Mouse (Mus musculus) layer of hippocampus, postnatal 25 days (tissue): ENCODE results near the gene Foxp2. TPM values are rescaled to one million over a fixed set of nuclear protein-coding genes. Genes with fewer than 3 reads are reported as not detected.

Experiments
- DNase-seq, 2 experiments: peaks; one replicate each; pipeline ENCODE4 v3.0.0; 2022; ENCODE audit warnings: mixed read lengths in 2 of 2, low spot score in 1 of 2; ENCODE audit errors: extremely low spot score in 1 of 2
- total RNA-seq, 2 experiments: library from RNA; stranded (reverse); gene quantifications; 2 replicates each; pipeline ENCODE4 v1.2.3; 2021

The Foxp2 gene
- 1 to 10 TPM; 1.3 to 2.0 TPM for total RNA-seq

- DNase-seq: peak; percentile 26 to 27
These were observed at the start of gene Foxp2 for GRCm38 (mm10) chr6:14901183-14901970. TSS of gene Foxp2 (plus strand) at chr6:14901349.

GRCm38 (mm10) chr6:14885199-14885598, 15.9 kb upstream of the Foxp2 start:
- no peak for DNase-seq

GRCm38 (mm10) chr6:14897028-14897427, 4.1 kb upstream of the Foxp2 start:
- DNase-seq: peak in 1 of 2 experiments; percentile 11

- no peak for DNase-seq
These were observed 2.9 kb upstream of the Foxp2 start for GRCm38 (mm10) chr6:14898096-14898855.

GRCm38 (mm10) chr6:14899021-14899610, 2.0 kb upstream of the Foxp2 start:
- DNase-seq: no peak

GRCm38 (mm10) chr6:14899936-14900578, 1.1 kb upstream of the Foxp2 start:
- no peak for DNase-seq

- DNase-seq: peak; percentile 39 to 41
These were observed 549 bp upstream of the Foxp2 start for GRCm38 (mm10) chr6:14900579-14901021.

GRCm38 (mm10) chr6:14901971-14902670, 972 bp downstream of the Foxp2 start:
- DNase-seq: no peak

GRCm38 (mm10) chr6:14903271-14903965, 2.3 kb downstream of the Foxp2 start:
- no peak for DNase-seq

- DNase-seq: no peak
These were observed 13.9 kb downstream of the Foxp2 start for GRCm38 (mm10) chr6:14915066-14915465.

GRCm38 (mm10) chr6:14922704-14923103, 21.6 kb downstream of the Foxp2 start:
- DNase-seq: no peak

GRCm38 (mm10) chr6:14924976-14925489, 23.9 kb downstream of the Foxp2 start:
- no peak for DNase-seq

- DNase-seq: no peak
These were observed 49.9 kb downstream of the Foxp2 start for GRCm38 (mm10) chr6:14951060-14951459.

- DNase-seq: no peak
These were observed 51.6 kb downstream of the Foxp2 start for GRCm38 (mm10) chr6:14952731-14953130.

GRCm38 (mm10) chr6:14977042-14977441, 75.9 kb downstream of the Foxp2 start:
- DNase-seq: no peak

- DNase-seq: no peak
These were observed 77.1 kb downstream of the Foxp2 start for GRCm38 (mm10) chr6:14978201-14978600.

- no peak for DNase-seq
These were observed 107.0 kb downstream of the Foxp2 start for GRCm38 (mm10) chr6:15008113-15008512.

GRCm38 (mm10) chr6:15028488-15028887, 127.3 kb downstream of the Foxp2 start:
- no peak for DNase-seq

- no peak for DNase-seq
These were observed 128.4 kb downstream of the Foxp2 start for GRCm38 (mm10) chr6:15029446-15030125.
